Mouse (Mus musculus) heart, embryonic 16.5 days (tissue): Measurements from ENCODE around the gene Stx6. TPM values are rescaled to one million over a fixed set of nuclear protein-coding genes. Genes with fewer than 3 reads are reported as not detected.

Experiments used
- ATAC-seq: fragments of 200-750 bp; cut with Nextera tagmentation; replicated peaks from 2 replicates; pipeline ENCODE4 v1.8.0; 2017; ENCODE audit warnings: moderate number of reproducible peaks; ENCODE audit not compliant: insufficient read depth, low FRiP score; ENCODE audit errors: extremely low read depth
- H3K27ac ChIP-seq: fragments of 300-500 bp; sonication (generic); 2 replicates; pipeline ENCODE4 v1.5.1; 2014; ENCODE audit warnings: mild to moderate bottlenecking, low read length, control low read depth, moderate library complexity
- H3K27me3 ChIP-seq: fragments of 300-500 bp; sonication (generic); 2 replicates; pipeline ENCODE4 v1.6.1; 2014; ENCODE audit warnings: low read length, mixed read lengths; ENCODE audit not compliant: control insufficient read depth, insufficient read depth
- H3K36me3 ChIP-seq: fragments of 300-500 bp; sonication (generic); 2 replicates; pipeline ENCODE4 v1.6.1; 2014; ENCODE audit not compliant: control insufficient read depth, insufficient read depth
- H3K4me1 ChIP-seq: fragments of 300-500 bp; sonication (generic); 2 replicates; pipeline ENCODE4 v1.6.1; 2014; ENCODE audit warnings: low read length, mixed read lengths; ENCODE audit not compliant: control insufficient read depth, insufficient read depth
- H3K4me2 ChIP-seq: fragments of 300-500 bp; sonication (generic); 2 replicates; pipeline ENCODE4 v1.6.1; 2014; ENCODE audit warnings: low read depth, mild to moderate bottlenecking, control low read depth, low read length
- H3K4me3 ChIP-seq: fragments of 300-500 bp; sonication (generic); 2 replicates; pipeline ENCODE4 v1.5.1; 2014; ENCODE audit warnings: mild to moderate bottlenecking, control low read depth, low read length
- H3K9ac ChIP-seq: fragments of 300-500 bp; sonication (generic); 2 replicates; pipeline ENCODE4 v1.6.1; 2014; ENCODE audit warnings: low read length, control low read depth
- H3K9me3 ChIP-seq: fragments of 300-500 bp; sonication (generic); replicated peaks from 2 replicates; pipeline ENCODE4 v1.6.1; 2016; ENCODE audit warnings: low read length; ENCODE audit not compliant: control insufficient read depth
- WGBS: fragments of 180-500 bp; shearing (Covaris S2); extraction: QIAGEN DNeasy Blood & Tissue Kit; methylation state at CpG from one replicate; pipeline ENCODE4 v1.1.7; 2014; 5-methylcytosine and 5-hydroxymethylcytosine counted together
- polyA plus RNA-seq: library from polyadenylated mRNA; unstranded; fragments of >200 nt; fragmentation: Nextera tagmentation; extraction: Ambion mirVana; gene quantifications from 2 replicates; pipeline ENCODE4 v1.2.1, GENCODE M21; 2015

Stx6 gene
- polyA plus RNA-seq, 1 experiment from 2014 or later, result 54.0 TPM

DNA sequence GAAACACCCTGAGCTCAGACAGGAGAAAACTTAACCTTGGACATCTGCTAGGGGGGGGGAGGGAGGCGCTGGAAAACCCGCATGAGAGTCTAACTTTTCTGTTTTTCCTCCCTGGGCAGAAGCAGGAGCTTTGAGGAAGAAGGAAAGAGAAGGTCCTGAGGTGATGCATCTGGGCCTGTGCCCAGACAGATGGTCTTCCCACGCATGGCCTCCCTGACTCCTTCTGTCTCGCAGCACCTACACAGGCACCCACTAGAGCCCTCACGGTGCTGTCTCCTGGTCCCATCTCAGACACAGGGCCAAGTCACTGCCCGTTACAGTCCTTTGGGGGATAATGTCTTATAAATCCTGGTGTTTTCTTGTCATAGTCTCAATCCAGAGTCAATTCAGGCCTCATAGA, 74.3 kb downstream of the Stx6 start:
- Histone ChIP-seq H3K36me3 (peaks cover 5% of the 10 kb centered on the region; the same call in 1 of the 2 replicates), H3K4me2 (peak overlapping the region; percentile 31), H3K9me3 (no peaks in the 10 kb centered on the region), H3K27ac (peak overlapping the region; percentile 99), H3K9ac (peak overlapping the region; percentile 56), H3K4me1 (peaks cover 72% of the 10 kb centered on the region), H3K4me3 (no peak overlapping the region), H3K27me3 (no peaks in the 10 kb centered on the region)
- ATAC-seq, result no peak
- 61% methylated on average over 6 of the region's 6 CpGs for WGBS

DNA sequence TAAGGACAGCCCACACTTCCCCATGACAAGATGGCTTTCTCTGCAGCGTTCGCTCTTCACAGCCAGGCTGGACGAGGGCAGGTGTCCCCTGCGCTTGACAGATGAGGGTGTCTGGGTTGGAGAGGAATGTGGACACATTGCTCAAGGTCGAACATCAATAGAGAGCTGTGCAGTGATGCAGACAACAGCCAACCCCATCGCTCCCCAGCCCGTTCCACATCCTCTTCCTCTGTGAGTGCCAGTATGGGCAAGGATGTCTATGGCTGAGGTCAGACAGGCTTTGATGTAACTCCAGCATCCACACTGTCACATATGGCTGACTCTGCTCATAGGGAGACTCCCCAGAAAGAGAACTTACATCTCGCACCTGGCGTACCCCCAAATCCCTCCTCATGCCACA, 74.9 kb downstream of the Stx6 start:
- H3K36me3 ChIP-seq, result peaks cover 2% of the 10 kb centered on the region; the same call in 1 of the 2 replicates
- H3K4me3 ChIP-seq, result no peak overlapping the region; the same call in 1 of the 2 replicates
- peaks cover 78% of the 10 kb centered on the region for H3K4me1 ChIP-seq
- H3K9ac ChIP-seq, result peak overlapping the region; percentile 56
- no peaks in the 10 kb centered on the region for H3K9me3 ChIP-seq
- ATAC-seq, result no peak
- no peaks in the 10 kb centered on the region for H3K27me3 ChIP-seq
- H3K27ac ChIP-seq, result peak overlapping the region; percentile 99
- 52% methylated on average over 9 of the region's 9 CpGs for WGBS
- peak overlapping the region; percentile 49 for H3K4me2 ChIP-seq

DNA sequence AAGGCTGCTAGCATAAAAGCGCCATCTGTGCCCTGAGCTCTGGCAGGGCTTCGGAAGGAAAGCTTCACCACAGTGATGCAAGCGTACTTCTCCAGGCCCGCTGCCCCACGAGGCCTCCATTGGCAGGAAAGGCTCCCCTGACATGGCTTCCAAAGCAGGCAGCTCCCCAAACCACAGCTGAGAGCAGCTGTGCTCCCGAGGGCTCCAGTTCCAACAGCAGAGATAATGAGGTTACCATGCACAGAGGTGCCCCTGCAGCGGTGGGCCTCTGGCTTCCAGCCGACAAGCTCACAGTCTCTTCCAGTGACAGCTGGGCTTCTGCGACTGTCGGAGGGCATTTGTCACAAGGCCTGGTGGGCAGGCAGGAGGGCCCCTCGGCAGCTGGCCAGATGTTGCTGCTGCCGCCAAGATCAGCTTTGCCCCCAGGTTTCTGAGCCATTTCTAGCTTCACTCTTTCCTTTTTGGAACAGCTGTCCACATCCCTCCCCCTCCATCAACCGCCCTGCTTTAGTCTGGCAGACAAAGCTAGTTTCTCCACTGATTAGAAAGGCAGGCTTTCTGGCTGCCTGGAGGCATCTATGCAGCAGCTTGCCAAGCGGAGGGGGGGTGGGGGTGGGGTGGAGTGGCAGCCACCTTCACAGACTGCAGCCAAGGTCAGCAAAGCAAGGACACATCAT, 75.6 kb downstream of the Stx6 start:
- Histone ChIP-seq H3K4me2 (peak overlapping the region; percentile 52), H3K4me1 (peaks cover 81% of the 10 kb centered on the region), H3K27ac (peak overlapping the region; percentile 99), H3K4me3 (peak overlapping the region; percentile 15), H3K9me3 (no peaks in the 10 kb centered on the region), H3K9ac (peak overlapping the region; percentile 56), H3K27me3 (no peaks in the 10 kb centered on the region), H3K36me3 (no peaks in the 10 kb centered on the region; the same call in 1 of the 2 replicates)
- peak; percentile 79 for ATAC-seq
- WGBS, result 16% methylated on average over 14 of the region's 14 CpGs

- Histone ChIP-seq H3K27me3 (no peaks in the 10 kb centered on the region), H3K27ac (peak overlapping the region; percentile 99), H3K4me3 (no peak overlapping the region), H3K9me3 (no peaks in the 10 kb centered on the region), H3K4me1 (peaks cover 81% of the 10 kb centered on the region), H3K4me2 (no peak overlapping the region), H3K9ac (peak overlapping the region; percentile 62), H3K36me3 (peaks cover 7% of the 10 kb centered on the region)
- WGBS, result 37% methylated on average over 2 of the region's 2 CpGs
- no peak for ATAC-seq
These were observed 77.1 kb downstream of the Stx6 start for GRCm38 (mm10) chr1:155235641-155236040.

DNA sequence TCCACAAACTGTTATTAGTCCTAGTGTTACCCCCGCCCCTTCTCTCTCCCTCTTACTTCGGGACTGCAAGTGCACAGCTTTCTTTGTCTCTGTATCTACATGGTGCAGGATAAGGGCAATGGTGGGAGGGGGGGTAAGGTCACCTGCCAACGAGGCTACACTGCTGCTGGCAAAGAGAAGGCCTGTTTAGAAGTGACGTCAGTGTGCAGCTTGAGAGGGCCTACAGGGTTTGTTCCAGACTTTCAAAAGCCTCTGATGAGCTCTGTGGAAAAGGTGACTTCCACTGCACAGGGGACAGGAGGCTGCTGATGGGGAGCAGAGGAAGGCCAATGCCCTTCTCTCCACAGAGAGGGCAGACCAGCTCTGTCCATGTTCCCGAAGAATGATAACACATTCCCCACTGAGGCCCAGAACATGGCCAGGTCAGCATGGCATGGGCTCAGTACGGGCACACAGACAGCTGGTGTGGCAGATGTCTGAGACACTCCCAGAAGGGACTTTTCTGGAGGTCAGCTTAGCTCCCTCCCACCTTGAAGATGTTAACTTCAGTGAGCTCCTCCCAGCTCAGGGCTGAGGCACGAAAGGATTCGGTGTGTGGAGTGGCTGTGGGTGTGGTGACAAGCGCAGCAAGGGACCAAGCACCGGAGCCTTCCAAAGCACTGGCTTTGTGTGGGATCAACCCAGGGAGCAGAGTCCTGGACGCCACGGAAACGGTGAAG, 78.0 kb downstream of the Stx6 start:
- ATAC-seq, result 0 out of 2 replicates have a peak, but pooled peaks have one; percentile 3
- WGBS, result 35% methylated on average over 13 of the region's 13 CpGs
- no peak overlapping the region for H3K4me3 ChIP-seq
- H3K36me3 ChIP-seq, result peaks cover 15% of the 10 kb centered on the region
- H3K9me3 ChIP-seq, result no peaks in the 10 kb centered on the region
- H3K27ac ChIP-seq, result peak overlapping the region; percentile 99
- peak overlapping the region; percentile 62 for H3K9ac ChIP-seq
- H3K4me1 ChIP-seq, result peaks cover 81% of the 10 kb centered on the region
- H3K27me3 ChIP-seq, result no peaks in the 10 kb centered on the region
- 0 out of 2 replicates have a peak overlapping the region, but pooled peaks have one; percentile 12 for H3K4me2 ChIP-seq

DNA sequence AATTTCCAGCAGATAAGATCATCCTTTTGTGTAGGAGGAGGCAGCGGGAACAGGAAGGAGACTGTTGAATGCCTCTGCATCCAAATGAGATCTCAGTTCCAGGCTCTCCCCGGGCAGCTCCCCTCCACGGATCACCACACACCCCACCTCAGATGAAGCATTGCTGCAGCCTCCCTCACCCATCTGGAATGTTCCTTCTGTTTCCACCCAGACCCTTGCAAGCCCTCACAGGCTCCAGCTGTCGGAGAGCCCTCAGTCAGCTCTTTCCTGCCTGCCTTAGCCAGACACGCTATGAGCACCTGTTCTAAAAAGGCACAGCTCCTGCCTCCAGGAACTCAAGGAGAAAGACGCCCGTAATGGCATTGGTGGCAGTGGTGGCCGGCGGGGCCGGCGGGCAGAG, 78.9 kb downstream of the Stx6 start:
- ATAC-seq, result no peak
- Histone ChIP-seq H3K9me3 (no peaks in the 10 kb centered on the region), H3K4me2 (no peak overlapping the region), H3K36me3 (peaks cover 18% of the 10 kb centered on the region), H3K9ac (peak overlapping the region; percentile 62), H3K27me3 (no peaks in the 10 kb centered on the region), H3K4me3 (no peak overlapping the region), H3K4me1 (peaks cover 74% of the 10 kb centered on the region), H3K27ac (peak overlapping the region; percentile 99)
- WGBS, result 57% methylated on average over 11 of the region's 11 CpGs

GRCm38 (mm10) chr1:155238126-155238525, 79.6 kb downstream of the Stx6 start:
- no peak for ATAC-seq
- 87% methylated on average over 5 of the region's 5 CpGs for WGBS
- Histone ChIP-seq H3K27ac (peak overlapping the region; percentile 99), H3K4me2 (no peak overlapping the region), H3K9me3 (no peaks in the 10 kb centered on the region), H3K9ac (no peak overlapping the region), H3K4me3 (no peak overlapping the region), H3K4me1 (peaks cover 72% of the 10 kb centered on the region), H3K27me3 (no peaks in the 10 kb centered on the region), H3K36me3 (peaks cover 18% of the 10 kb centered on the region)

GRCm38 (mm10) chr1:155239169-155239568, 80.7 kb downstream of the Stx6 start:
- WGBS, result 54% methylated on average over 4 of the region's 4 CpGs
- Histone ChIP-seq H3K9ac (0 out of 2 replicates have a peak overlapping the region, but pooled peaks have one; percentile 44), H3K4me1 (peaks cover 62% of the 10 kb centered on the region), H3K27me3 (no peaks in the 10 kb centered on the region), H3K27ac (no peak overlapping the region), H3K4me3 (no peak overlapping the region), H3K9me3 (no peaks in the 10 kb centered on the region), H3K36me3 (peaks cover 18% of the 10 kb centered on the region), H3K4me2 (peak overlapping the region; percentile 22; the same call in 1 of the 2 replicates)
- ATAC-seq, result no peak
